In the genomic region with DNA sequence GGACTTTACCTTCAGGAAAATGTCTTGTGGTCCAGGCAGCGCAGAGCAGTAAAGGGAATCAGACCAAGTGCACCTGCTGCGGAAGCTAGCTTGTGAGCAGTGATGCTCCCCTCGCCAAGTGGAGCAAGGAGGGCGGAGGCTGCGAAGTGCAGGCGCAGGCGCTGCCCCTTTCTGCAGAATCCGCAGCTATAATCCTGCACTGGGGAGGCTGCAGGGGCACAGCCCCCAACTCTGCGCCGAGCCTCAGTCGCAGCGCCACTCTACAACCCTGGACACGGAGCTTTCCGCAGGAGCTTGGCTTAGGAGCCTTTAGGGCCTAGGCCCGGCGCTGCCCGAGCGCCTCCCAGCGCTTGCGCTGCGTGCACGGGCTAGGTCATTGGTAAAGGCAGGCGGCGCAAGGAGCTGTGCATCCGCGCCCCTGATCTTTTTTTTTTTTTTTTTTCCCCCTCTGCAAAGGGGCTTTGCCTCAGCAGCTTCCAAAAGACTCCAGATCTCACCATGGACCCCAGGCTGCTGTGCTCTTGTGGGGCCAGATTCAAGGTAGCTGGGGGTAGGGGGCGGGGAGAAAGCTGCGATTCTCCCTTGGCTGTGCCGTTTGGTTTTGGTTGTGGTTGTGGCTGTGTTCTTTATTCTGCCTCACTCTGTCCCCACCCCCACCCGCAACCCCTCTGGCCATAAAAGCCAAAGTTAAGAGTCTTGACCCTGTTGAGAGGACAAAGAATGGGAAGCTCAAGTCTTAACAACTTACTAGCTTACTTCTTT, we compare ENCODE assay signal across 8 mouse cellular contexts. TPM values are rescaled to one million over a fixed set of nuclear protein-coding genes. Genes with fewer than 3 reads are reported as not detected.
A peak's percentile ranks its signal among the peaks of the same experiment; 100 is the strongest.
DNase-seq lines count a peak whose midpoint lies in the region; ATAC-seq and TF ChIP-seq lines count a peak whose summit lies in the region.

No protein-coding gene starts in this region.

- TF ChIP-seq CTCF in heart, adult 2 months (IDR thresholded peaks at IDR 0.05), result peak; percentile 17; the same call in 1 of the 2 replicates
- TF ChIP-seq CTCF in stomach, postnatal 0 days (IDR thresholded peaks at IDR 0.05; ENCODE audit: low read depth), result peak; percentile 52

- no peaks in the 10 kb centered on the region for H3K79me2 ChIP-seq in heart, adult 2 months (replicated peaks; ENCODE audit: control insufficient read depth, insufficient read depth, low read length)

- no peak overlapping the region for H3K9ac ChIP-seq in heart, adult 2 months (ENCODE audit: low read depth, low read length)
- peak overlapping the region; percentile 65 for H3K9ac ChIP-seq in forebrain, embryonic 16.5 days (replicated peaks; ENCODE audit: low read depth, low read length)
- H3K9ac ChIP-seq in midbrain, embryonic 11.5 days (ENCODE audit: low read length), result peak overlapping the region; percentile 46
- H3K9ac ChIP-seq in stomach, postnatal 0 days (ENCODE audit: low read length), result no peak overlapping the region

- TF ChIP-seq EP300 in heart, adult 2 months (IDR thresholded peaks at IDR 0.05; ENCODE audit: insufficient read depth, low read depth, low read length), result no peak
- no peak for TF ChIP-seq EP300 in stomach, postnatal 0 days (optimal IDR thresholded peaks at IDR 0.05)

- intact Hi-C loops in heart, adult 2 months (cut with DNase I), result no loop called here

- peak; percentile 98 for ATAC-seq in forebrain, embryonic 16.5 days
- ATAC-seq in midbrain, embryonic 11.5 days (ENCODE audit: low FRiP score), result peak; percentile 97
- ATAC-seq in stomach, postnatal 0 days (ENCODE audit: low FRiP score, low TSS enrichment), result no peak
- no peak for ATAC-seq in activated CD4-positive, CD25-positive, alpha-beta regulatory T cell, adult 4 months

- no peaks in the 10 kb centered on the region for H3K36me3 ChIP-seq in heart, adult 2 months (ENCODE audit: control insufficient read depth, insufficient read depth, low read length)
- H3K36me3 ChIP-seq in forebrain, embryonic 16.5 days (ENCODE audit: control insufficient read depth, insufficient read depth), result no peaks in the 10 kb centered on the region
- no peaks in the 10 kb centered on the region for H3K36me3 ChIP-seq in midbrain, embryonic 11.5 days (ENCODE audit: control insufficient read depth, insufficient read depth, low read length)
- no peaks in the 10 kb centered on the region for H3K36me3 ChIP-seq in stomach, postnatal 0 days (ENCODE audit: control insufficient read depth, insufficient read depth, low read length)

- H3K27me3 ChIP-seq in heart, adult 2 months (ENCODE audit: control insufficient read depth, insufficient read depth, low read length), result no peaks in the 10 kb centered on the region
- no peaks in the 10 kb centered on the region for H3K27me3 ChIP-seq in forebrain, embryonic 16.5 days (replicated peaks; ENCODE audit: control insufficient read depth, insufficient read depth, low read length)
- no peaks in the 10 kb centered on the region for H3K27me3 ChIP-seq in midbrain, embryonic 11.5 days (ENCODE audit: control insufficient read depth, insufficient read depth, low read length)
- H3K27me3 ChIP-seq in stomach, postnatal 0 days (ENCODE audit: control insufficient read depth, insufficient read depth, low read length), result no peaks in the 10 kb centered on the region

- no peak overlapping the region for H3K27ac ChIP-seq in heart, adult 2 months
- H3K27ac ChIP-seq in forebrain, embryonic 16.5 days (ENCODE audit: low read length), result peak overlapping the region; percentile 75
- H3K27ac ChIP-seq in midbrain, embryonic 11.5 days (ENCODE audit: low read depth, low read length), result peak overlapping the region; percentile 3; the same call in 1 of the 2 replicates
- H3K27ac ChIP-seq in stomach, postnatal 0 days (replicated peaks), result no peak overlapping the region

- WGBS in heart, adult 2 months, result 9% methylated on average over 26 of the region's 30 CpGs
- WGBS in forebrain, embryonic 16.5 days, result 15% methylated on average over 25 of the region's 30 CpGs
- WGBS in midbrain, embryonic 11.5 days, result 12% methylated on average over 27 of the region's 30 CpGs
- 13% methylated on average over 26 of the region's 30 CpGs for WGBS in stomach, postnatal 0 days

- DNase-seq in heart, adult 2 months, result no peak
- DNase-seq in heart, adult 18-20 months, result no peak
- peak; percentile 63 to 69 for DNase-seq in cerebellum, adult 18-20 months
- DNase-seq in layer of hippocampus, adult 18-20 months (ENCODE audit: low spot score in 2 of 2), result peak; percentile 32 to 66
- peak; percentile 92 for DNase-seq in midbrain, embryonic 11.5 days (ENCODE audit: low spot score, missing footprints)
- DNase-seq in stomach, postnatal 0 days (ENCODE audit: low spot score), result peak; percentile 15

- H3K4me1 ChIP-seq in heart, adult 2 months (ENCODE audit: control insufficient read depth, insufficient read depth, low read length), result no peaks in the 10 kb centered on the region
- H3K4me1 ChIP-seq in forebrain, embryonic 16.5 days (replicated peaks; ENCODE audit: control insufficient read depth, insufficient read depth, low read length), result no peaks in the 10 kb centered on the region
- no peaks in the 10 kb centered on the region for H3K4me1 ChIP-seq in midbrain, embryonic 11.5 days (ENCODE audit: control insufficient read depth, insufficient read depth, low read length)
- no peaks in the 10 kb centered on the region for H3K4me1 ChIP-seq in stomach, postnatal 0 days (replicated peaks; ENCODE audit: control insufficient read depth, insufficient read depth)

- no peak overlapping the region for H3K4me3 ChIP-seq in heart, adult 2 months
- peak overlapping the region; percentile 55 for H3K4me3 ChIP-seq in forebrain, embryonic 16.5 days (replicated peaks; ENCODE audit: low read length)
- H3K4me3 ChIP-seq in midbrain, embryonic 11.5 days (ENCODE audit: low read depth, low read length), result peak overlapping the region; percentile 23
- peak overlapping the region; percentile 15; the same call in 1 of the 2 replicates for H3K4me3 ChIP-seq in stomach, postnatal 0 days (ENCODE audit: low read depth, low read length)

- peak overlapping the region; percentile 63 for H3K4me2 ChIP-seq in forebrain, embryonic 16.5 days (ENCODE audit: low read length)
- H3K4me2 ChIP-seq in midbrain, embryonic 11.5 days, result peak overlapping the region; percentile 32
- peak overlapping the region; percentile 37 for H3K4me2 ChIP-seq in stomach, postnatal 0 days (replicated peaks; ENCODE audit: low read depth)

- no peak for TF ChIP-seq POLR2A in heart, adult 2 months (IDR thresholded peaks at IDR 0.05; ENCODE audit: insufficient read depth, low read depth, low read length)

- H3K9me3 ChIP-seq in forebrain, embryonic 16.5 days (ENCODE audit: control insufficient read depth, low read length), result no peaks in the 10 kb centered on the region
- no peaks in the 10 kb centered on the region for H3K9me3 ChIP-seq in midbrain, embryonic 11.5 days (ENCODE audit: control insufficient read depth, low read length)
- H3K9me3 ChIP-seq in stomach, postnatal 0 days (ENCODE audit: control insufficient read depth, low read length), result no peaks in the 10 kb centered on the region

RNA-seq across cellular contexts. Expression of a gene that starts 9.0 kb away (rescaled TPM):
- total RNA-seq in heart, adult 2 months (2021), result not detected
- not detected in 2 replicates for polyA plus RNA-seq in heart, adult 2 months (2012; rRNA removed)
- total RNA-seq in heart, adult 18-20 months (2021), result not detected
- 0.12 TPM in 1 of 2 replicates, not detected in the other for polyA plus RNA-seq in forebrain, embryonic 16.5 days (2015; fragmentation: Nextera tagmentation; extraction: Ambion mirVana)
- 1 to 10 TPM in 1 of 2 experiments, under 1 TPM in 1; 0.84 to 1.2 TPM for total RNA-seq in layer of hippocampus, adult 18-20 months (2021)
- polyA plus RNA-seq in midbrain, embryonic 11.5 days (2014; fragmentation: Nextera tagmentation; extraction: Ambion mirVana), result not detected in 2 replicates
- not detected in 2 replicates for polyA plus RNA-seq in stomach, postnatal 0 days (2015; fragmentation: Nextera tagmentation; extraction: Ambion mirVana)
- polyA plus RNA-seq in activated CD4-positive, CD25-positive, alpha-beta regulatory T cell, adult 4 months (2017; shearing (Covaris generic)), result not detected

RNA-seq across cellular contexts. Expression of a gene that starts 44.9 kb away (rescaled TPM):
- 1 to 10 TPM in 1 of 2 experiments, under 1 TPM in 1; 0.93 to 1.6 TPM for total RNA-seq in heart, adult 2 months (2021)
- 0.70 and 1.00 TPM in 2 replicates for polyA plus RNA-seq in heart, adult 2 months (2012; rRNA removed)
- 1 to 10 TPM; 1.2 to 1.8 TPM for total RNA-seq in heart, adult 18-20 months (2021)
- polyA plus RNA-seq in forebrain, embryonic 16.5 days (2015; fragmentation: Nextera tagmentation; extraction: Ambion mirVana), result 19.0 and 19.3 TPM in 2 replicates
- total RNA-seq in layer of hippocampus, adult 18-20 months (2021), result 10 to 100 TPM; 28.1 to 30.8 TPM
- 13.2 TPM in 2 replicates for polyA plus RNA-seq in midbrain, embryonic 11.5 days (2014; fragmentation: Nextera tagmentation; extraction: Ambion mirVana)
- polyA plus RNA-seq in stomach, postnatal 0 days (2015; fragmentation: Nextera tagmentation; extraction: Ambion mirVana), result 1.5 and 1.7 TPM in 2 replicates
- not detected for polyA plus RNA-seq in activated CD4-positive, CD25-positive, alpha-beta regulatory T cell, adult 4 months (2017; shearing (Covaris generic))

Comparison
In these comparisons a context has a peak if more than half of its experiments do, and no peak if none do; other contexts are left out.
1. DNase-seq: peak in cerebellum, adult 18-20 months (2 of 2), layer of hippocampus, adult 18-20 months (2 of 2), midbrain, embryonic 11.5 days (single experiment) and stomach, postnatal 0 days (single experiment); none in heart, adult 2 months (0 of 2) and heart, adult 18-20 months (0 of 2).
2. H3K27ac ChIP-seq: peak in forebrain, embryonic 16.5 days (single experiment) and midbrain, embryonic 11.5 days (single experiment); none in heart, adult 2 months (single experiment) and stomach, postnatal 0 days (single experiment).
3. H3K9ac ChIP-seq: peak in forebrain, embryonic 16.5 days (single experiment) and midbrain, embryonic 11.5 days (single experiment); none in heart, adult 2 months (single experiment) and stomach, postnatal 0 days (single experiment).
4. ATAC-seq: peak in forebrain, embryonic 16.5 days (single experiment) and midbrain, embryonic 11.5 days (single experiment); none in stomach, postnatal 0 days (single experiment) and activated CD4-positive, CD25-positive, alpha-beta regulatory T cell, adult 4 months (single experiment).
5. Peak in every context shown above with its lines, with median percentiles within 50 percentile points of each other: H3K4me2 ChIP-seq.